In the genomic region with DNA sequence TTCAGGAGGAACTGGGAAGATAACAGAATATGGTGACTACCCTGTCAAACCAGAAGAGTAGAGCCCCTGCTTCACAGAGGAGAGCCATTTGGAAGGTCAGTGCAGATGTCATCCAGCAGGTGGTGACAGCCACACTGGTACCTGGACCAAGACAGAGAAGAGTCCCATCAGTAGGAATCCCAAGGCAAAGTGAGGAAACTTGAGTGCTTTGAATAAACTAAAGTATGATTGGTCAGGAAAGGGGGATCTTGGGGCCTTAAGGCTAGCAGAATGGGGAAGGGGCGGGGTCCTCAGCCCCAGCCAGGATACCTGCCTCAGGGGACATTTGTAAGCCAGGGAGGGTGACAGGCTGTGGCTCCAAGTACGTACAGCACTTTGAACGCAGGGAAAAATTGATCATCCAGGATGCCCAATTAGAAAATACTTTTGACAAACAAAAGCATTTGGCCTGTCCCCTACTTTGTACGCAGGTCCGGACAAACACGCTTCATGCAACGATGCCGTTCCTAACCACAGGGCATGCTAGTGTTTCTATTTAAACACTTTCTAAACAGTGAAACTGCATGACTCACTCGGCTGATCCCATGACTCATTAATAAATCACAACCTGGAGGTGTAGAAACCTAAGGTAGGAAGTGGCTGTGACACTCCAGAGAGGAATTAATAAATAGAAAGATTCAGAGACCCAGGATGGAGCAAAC, we compare ENCODE assay signal across 8 mouse cellular contexts.
DNase-seq lines count a peak whose midpoint lies in the region; ATAC-seq and TF ChIP-seq lines count a peak whose summit lies in the region.

No protein-coding gene starts in this region.

- no peaks in the 10 kb centered on the region for H3K36me3 ChIP-seq in kidney, postnatal 0 days (ENCODE audit: insufficient read depth, low read length)
- no peaks in the 10 kb centered on the region for H3K36me3 ChIP-seq in stomach, postnatal 0 days (ENCODE audit: control insufficient read depth, insufficient read depth, low read length)

- H3K27me3 ChIP-seq in kidney, postnatal 0 days (ENCODE audit: insufficient read depth, low read length) = no peaks in the 10 kb centered on the region
- H3K27me3 ChIP-seq in stomach, postnatal 0 days (ENCODE audit: control insufficient read depth, insufficient read depth, low read length) = no peaks in the 10 kb centered on the region

- H3K4me1 ChIP-seq in kidney, postnatal 0 days (replicated peaks; ENCODE audit: insufficient read depth, low read length) = peaks cover 25% of the 10 kb centered on the region
- H3K4me1 ChIP-seq in stomach, postnatal 0 days (replicated peaks; ENCODE audit: control insufficient read depth, insufficient read depth) = no peaks in the 10 kb centered on the region; the same call in 1 of the 2 replicates

- TF ChIP-seq EP300 in stomach, postnatal 0 days (optimal IDR thresholded peaks at IDR 0.05) = no peak

- WGBS in kidney, postnatal 0 days = 33% methylated on average over 9 of the region's 9 CpGs
- whole genome bisulfite sequencing in stomach, postnatal 0 days = 21% methylated on average over 9 of the region's 9 CpGs

- peak; percentile 61 for ATAC-seq in kidney, postnatal 0 days (replicated peaks; ENCODE audit: low FRiP score, low read depth)
- ATAC-seq in stomach, postnatal 0 days (ENCODE audit: low FRiP score, low TSS enrichment) = peak; percentile 89

- 0 out of 2 replicates have a peak overlapping the region, but pooled peaks have one; percentile 0 for H3K4me2 ChIP-seq in kidney, postnatal 0 days (ENCODE audit: low read length)
- H3K4me2 ChIP-seq in stomach, postnatal 0 days (replicated peaks; ENCODE audit: low read depth) = peak overlapping the region; percentile 26; the same call in 1 of the 2 replicates

- H3K4me3 ChIP-seq in kidney, postnatal 0 days (replicated peaks; ENCODE audit: low read depth, low read length) = no peak overlapping the region
- no peak overlapping the region for H3K4me3 ChIP-seq in stomach, postnatal 0 days (ENCODE audit: low read depth, low read length)

- H3K9ac ChIP-seq in kidney, postnatal 0 days (ENCODE audit: low read depth, low read length) = no peak overlapping the region
- no peak overlapping the region for H3K9ac ChIP-seq in stomach, postnatal 0 days (ENCODE audit: low read length)

- peak; percentile 45; the same call in 1 of the 2 replicates for TF ChIP-seq CTCF in kidney, postnatal 0 days (IDR thresholded peaks at IDR 0.05; ENCODE audit: low read depth)
- TF ChIP-seq CTCF in stomach, postnatal 0 days (IDR thresholded peaks at IDR 0.05; ENCODE audit: low read depth) = peak; percentile 59

- peak; percentile 51 for DNase-seq in adrenal gland, postnatal 10 days
- no peak for DNase-seq in adrenal gland, adult 8-10 months
- DNase-seq in urinary bladder, postnatal 36 days (ENCODE audit: low spot score in 2 of 2) = peak; percentile 64 to 74
- DNase-seq in urinary bladder, postnatal 4 days (ENCODE audit: low spot score in 2 of 2) = no peak
- DNase-seq in kidney, postnatal 0 days (ENCODE audit: low spot score) = peak; percentile 69
- peak; percentile 73 for DNase-seq in stomach, postnatal 0 days (ENCODE audit: low spot score)
- no peak for DNase-seq in heart, adult 9 months (ENCODE audit: low spot score in 2 of 2)
- no peak for DNase-seq in right cerebral cortex, postnatal 14 days

- H3K27ac ChIP-seq in kidney, postnatal 0 days = peak overlapping the region; percentile 75
- peak overlapping the region; percentile 93 for H3K27ac ChIP-seq in stomach, postnatal 0 days (replicated peaks)

- no peaks in the 10 kb centered on the region for H3K9me3 ChIP-seq in kidney, postnatal 0 days (replicated peaks; ENCODE audit: low read length)
- H3K9me3 ChIP-seq in stomach, postnatal 0 days (ENCODE audit: control insufficient read depth, low read length) = no peaks in the 10 kb centered on the region

Comparison
In these comparisons a context has a peak if more than half of its experiments do, and no peak if none do; other contexts are left out.
1. DNase-seq: peak in adrenal gland, postnatal 10 days (single experiment), urinary bladder, postnatal 36 days (2 of 2), kidney, postnatal 0 days (single experiment) and stomach, postnatal 0 days (single experiment); none in adrenal gland, adult 8-10 months (single experiment), urinary bladder, postnatal 4 days (0 of 2), heart, adult 9 months (0 of 2) and right cerebral cortex, postnatal 14 days (single experiment).